Comparison of ENCODE assay signal across 13 mouse cellular contexts in genomic region chr5:112641131-112641530, GRCm38 (mm10).
DNase-seq lines count a peak whose midpoint lies in the region; ATAC-seq and TF ChIP-seq lines count a peak whose summit lies in the region.
"Had no signal": no experiment of that assay in that cellular context is flagged by ENCODE, and none has a peak within 500 bp of the region (broad histone marks: within the 10 kb centered on the region; RNA-seq: fewer than 3 reads in every experiment).

No protein-coding gene starts in this region.

- no peak for ATAC-seq in hindbrain, embryonic 11.5 days (ENCODE audit: low FRiP score)
- ATAC-seq in hindbrain, postnatal 0 days = no peak
- ATAC-seq in embryonic facial prominence, embryonic 13.5 days (ENCODE audit: insufficient number of reproducible peaks, insufficient read depth, low FRiP score, low TSS enrichment, low read depth) = no peak
- no peak for ATAC-seq in intestine, embryonic 14.5 days (replicated peaks; ENCODE audit: low FRiP score, low TSS enrichment, low read depth)
- ATAC-seq in midbrain, embryonic 16.5 days = no peak

- no peaks in the 10 kb centered on the region for H3K36me3 ChIP-seq in hindbrain, embryonic 11.5 days (ENCODE audit: control insufficient read depth, insufficient read depth, low read length)
- H3K36me3 ChIP-seq in hindbrain, postnatal 0 days (ENCODE audit: insufficient read depth, low read length) = no peaks in the 10 kb centered on the region
- no peaks in the 10 kb centered on the region for H3K36me3 ChIP-seq in embryonic facial prominence, embryonic 13.5 days
- H3K36me3 ChIP-seq in intestine, embryonic 14.5 days (ENCODE audit: control insufficient read depth, insufficient read depth, low read length) = no peaks in the 10 kb centered on the region
- no peaks in the 10 kb centered on the region for H3K36me3 ChIP-seq in midbrain, embryonic 16.5 days (ENCODE audit: control insufficient read depth, insufficient read depth, low read length)
- H3K36me3 ChIP-seq: lung, embryonic 15.5 days had no signal

- H3K27me3 ChIP-seq in hindbrain, embryonic 11.5 days (ENCODE audit: control insufficient read depth, insufficient read depth, low read length) = no peaks in the 10 kb centered on the region
- H3K27me3 ChIP-seq in hindbrain, postnatal 0 days (ENCODE audit: insufficient read depth, low read length) = no peaks in the 10 kb centered on the region
- H3K27me3 ChIP-seq in embryonic facial prominence, embryonic 13.5 days = peaks cover 25% of the 10 kb centered on the region
- no peaks in the 10 kb centered on the region for H3K27me3 ChIP-seq in intestine, embryonic 14.5 days (replicated peaks; ENCODE audit: control insufficient read depth, insufficient read depth, low read length)
- H3K27me3 ChIP-seq in midbrain, embryonic 16.5 days (ENCODE audit: control insufficient read depth, insufficient read depth, low read depth, low read length) = no peaks in the 10 kb centered on the region

- H3K4me3 ChIP-seq in hindbrain, embryonic 11.5 days (ENCODE audit: low read depth, low read length) = no peak overlapping the region
- H3K4me3 ChIP-seq in hindbrain, postnatal 0 days (ENCODE audit: low read length) = no peak overlapping the region
- H3K4me3 ChIP-seq in embryonic facial prominence, embryonic 13.5 days = no peak overlapping the region
- no peak overlapping the region for H3K4me3 ChIP-seq in intestine, embryonic 14.5 days (ENCODE audit: low read depth, low read length)
- no peak overlapping the region for H3K4me3 ChIP-seq in midbrain, embryonic 16.5 days (ENCODE audit: low read depth, low read length)
- H3K4me3 ChIP-seq: gastrocnemius, adult 2 months; left cerebral cortex, adult 2 months; lung, embryonic 15.5 days had no signal

- no peak for TF ChIP-seq CTCF in hindbrain, postnatal 0 days (IDR thresholded peaks at IDR 0.05; ENCODE audit: low read depth)

- H3K4me2 ChIP-seq in hindbrain, embryonic 11.5 days (replicated peaks; ENCODE audit: low read depth, low read length) = peak overlapping the region; percentile 11; the same call in 1 of the 2 replicates
- H3K4me2 ChIP-seq in hindbrain, postnatal 0 days (ENCODE audit: low read depth, low read length) = no peak overlapping the region
- peak overlapping the region; percentile 35 for H3K4me2 ChIP-seq in embryonic facial prominence, embryonic 13.5 days
- peak overlapping the region; percentile 26 for H3K4me2 ChIP-seq in intestine, embryonic 14.5 days (ENCODE audit: low read length)
- no peak overlapping the region for H3K4me2 ChIP-seq in midbrain, embryonic 16.5 days (ENCODE audit: low read length)
- H3K4me2 ChIP-seq: lung, embryonic 15.5 days had no signal

- H3K9me3 ChIP-seq in hindbrain, embryonic 11.5 days (ENCODE audit: control insufficient read depth, low read length) = no peaks in the 10 kb centered on the region
- H3K9me3 ChIP-seq in hindbrain, postnatal 0 days (ENCODE audit: low read length) = no peaks in the 10 kb centered on the region
- H3K9me3 ChIP-seq in embryonic facial prominence, embryonic 13.5 days = no peaks in the 10 kb centered on the region
- H3K9me3 ChIP-seq in intestine, embryonic 14.5 days (ENCODE audit: control insufficient read depth, low read length) = no peaks in the 10 kb centered on the region
- H3K9me3 ChIP-seq in midbrain, embryonic 16.5 days (replicated peaks; ENCODE audit: control insufficient read depth, low read length, poor library complexity, severe bottlenecking) = no peaks in the 10 kb centered on the region
- H3K9me3 ChIP-seq: lung, embryonic 15.5 days had no signal

- peaks cover 6% of the 10 kb centered on the region; the same call in 1 of the 2 replicates for H3K4me1 ChIP-seq in hindbrain, embryonic 11.5 days (replicated peaks; ENCODE audit: control insufficient read depth, insufficient read depth, low read length)
- H3K4me1 ChIP-seq in hindbrain, postnatal 0 days (ENCODE audit: insufficient read depth, low read length) = no peaks in the 10 kb centered on the region
- H3K4me1 ChIP-seq in embryonic facial prominence, embryonic 13.5 days = peaks cover 16% of the 10 kb centered on the region; the same call in 1 of the 2 replicates
- H3K4me1 ChIP-seq in intestine, embryonic 14.5 days (replicated peaks; ENCODE audit: control insufficient read depth, insufficient read depth, low read length) = 0 out of 2 replicates have a peak, but pooled peaks cover 3% of the 10 kb centered on the region
- H3K4me1 ChIP-seq in midbrain, embryonic 16.5 days (ENCODE audit: control insufficient read depth, insufficient read depth, low read length) = peaks cover 11% of the 10 kb centered on the region

- H3K27ac ChIP-seq in hindbrain, embryonic 11.5 days (ENCODE audit: low read depth, low read length) = no peak overlapping the region
- H3K27ac ChIP-seq in hindbrain, postnatal 0 days = no peak overlapping the region
- H3K27ac ChIP-seq in embryonic facial prominence, embryonic 13.5 days = no peak overlapping the region
- no peak overlapping the region for H3K27ac ChIP-seq in intestine, embryonic 14.5 days (ENCODE audit: low read depth)
- H3K27ac ChIP-seq in midbrain, embryonic 16.5 days (ENCODE audit: low read length) = no peak overlapping the region
- H3K27ac ChIP-seq: gastrocnemius, adult 2 months; left cerebral cortex, adult 2 months; lung, embryonic 15.5 days had no signal

- WGBS in hindbrain, embryonic 11.5 days = 10% methylated on average over 20 of the region's 20 CpGs
- WGBS in hindbrain, postnatal 0 days = 19% methylated on average over 20 of the region's 20 CpGs
- 4% methylated on average over 20 of the region's 20 CpGs for WGBS in embryonic facial prominence, embryonic 13.5 days
- 21% methylated on average over 20 of the region's 20 CpGs for WGBS in intestine, embryonic 14.5 days
- 4% methylated on average over 20 of the region's 20 CpGs for WGBS in midbrain, embryonic 16.5 days

- no peak for DNase-seq in hindbrain, embryonic 11.5 days (ENCODE audit: low spot score)
- no peak for DNase-seq in hindbrain, postnatal 0 days (ENCODE audit: low spot score)
- DNase-seq in intestine, embryonic 14.5 days (ENCODE audit: low spot score) = no peak
- no peak for DNase-seq in layer of hippocampus, adult 9-10 months (ENCODE audit: low spot score)
- no peak for DNase-seq in left cerebral cortex, adult 9 months (ENCODE audit: low spot score in 2 of 2)
- no peak for DNase-seq in thymus, postnatal 10 days (ENCODE audit: low spot score in 2 of 2)
- DNase-seq: gastrocnemius, adult 2 months; kidney, adult 2 months; thymus, postnatal 4 days had no signal

- H3K9ac ChIP-seq in hindbrain, embryonic 11.5 days (ENCODE audit: low read depth, low read length) = peak overlapping the region; percentile 34; the same call in 1 of the 2 replicates
- H3K9ac ChIP-seq in hindbrain, postnatal 0 days (replicated peaks; ENCODE audit: low read length) = no peak overlapping the region
- H3K9ac ChIP-seq in embryonic facial prominence, embryonic 13.5 days = no peak overlapping the region
- no peak overlapping the region for H3K9ac ChIP-seq in intestine, embryonic 14.5 days (ENCODE audit: low read length)
- peak overlapping the region; percentile 28; the same call in 1 of the 2 replicates for H3K9ac ChIP-seq in midbrain, embryonic 16.5 days (ENCODE audit: low read depth, low read length)
- H3K9ac ChIP-seq: lung, embryonic 15.5 days had no signal

Comparison
In these comparisons a context has a peak if more than half of its experiments do, and no peak if none do; other contexts are left out.
1. H3K4me2 ChIP-seq: peak in hindbrain, embryonic 11.5 days (single experiment), embryonic facial prominence, embryonic 13.5 days (single experiment) and intestine, embryonic 14.5 days (single experiment); none in hindbrain, postnatal 0 days (single experiment) and midbrain, embryonic 16.5 days (single experiment).
2. H3K9ac ChIP-seq: peak in hindbrain, embryonic 11.5 days (single experiment) and midbrain, embryonic 16.5 days (single experiment); none in hindbrain, postnatal 0 days (single experiment), embryonic facial prominence, embryonic 13.5 days (single experiment) and intestine, embryonic 14.5 days (single experiment).